Mouse (Mus musculus): Measurements from ENCODE around the gene Stard9.

DNA sequence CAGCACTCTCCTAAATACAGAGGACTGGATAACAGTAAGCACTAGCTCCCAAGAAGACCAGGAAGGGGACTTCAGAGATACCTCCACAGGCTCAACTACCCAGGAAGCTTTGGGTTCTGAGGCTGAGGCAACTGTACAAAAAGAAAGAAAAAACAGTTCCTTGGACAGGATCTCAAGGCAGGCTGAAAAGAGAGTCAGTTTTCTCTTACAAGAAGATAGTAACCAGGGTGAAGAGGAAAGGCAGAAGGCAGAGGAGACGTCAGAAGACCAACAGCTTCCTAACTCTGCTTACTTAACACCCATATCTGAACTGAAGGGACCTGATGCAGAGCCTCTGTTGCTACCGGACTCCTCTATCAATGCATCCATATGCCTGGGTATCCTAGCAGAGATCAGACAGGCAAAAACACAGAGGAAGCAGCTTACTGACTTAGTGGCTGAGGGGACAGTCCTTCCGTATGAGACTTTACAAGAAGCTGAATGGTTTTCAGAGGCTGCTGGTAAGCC is 71.5 kb downstream of the Stard9 start:
- no peak for TF ChIP-seq MAX (IDR thresholded peaks at IDR 0.05; ENCODE audit: low read length)
- TF ChIP-seq ZC3H11A (IDR thresholded peaks at IDR 0.05; ENCODE audit: low read depth, low read length): no peak
- no peak for TF ChIP-seq CTCF (conservative IDR thresholded peaks at IDR 0.05 in 1 of 2, IDR thresholded peaks at IDR 0.05 in 1 of 2; ENCODE audit: low read depth in 2 of 2, low read length in 2 of 2)
- no peak for TF ChIP-seq TBP (conservative IDR thresholded peaks at IDR 0.05; ENCODE audit: low read depth, low read length)
- TF ChIP-seq SMC3 (IDR thresholded peaks at IDR 0.05; ENCODE audit: low read depth, low read length): no peak
- no peak for TF ChIP-seq NELFE (IDR thresholded peaks at IDR 0.05; ENCODE audit: low read depth, low read length)
- TF ChIP-seq RCOR1 (conservative IDR thresholded peaks at IDR 0.05; ENCODE audit: low read depth, low read length): no peak
- no peak for TF ChIP-seq POLR2A (IDR thresholded peaks at IDR 0.05; ENCODE audit: low read depth, low read length)
